Mouse (Mus musculus): ENCODE measurements around the gene Unc5c.

The Unc5c gene

DNA sequence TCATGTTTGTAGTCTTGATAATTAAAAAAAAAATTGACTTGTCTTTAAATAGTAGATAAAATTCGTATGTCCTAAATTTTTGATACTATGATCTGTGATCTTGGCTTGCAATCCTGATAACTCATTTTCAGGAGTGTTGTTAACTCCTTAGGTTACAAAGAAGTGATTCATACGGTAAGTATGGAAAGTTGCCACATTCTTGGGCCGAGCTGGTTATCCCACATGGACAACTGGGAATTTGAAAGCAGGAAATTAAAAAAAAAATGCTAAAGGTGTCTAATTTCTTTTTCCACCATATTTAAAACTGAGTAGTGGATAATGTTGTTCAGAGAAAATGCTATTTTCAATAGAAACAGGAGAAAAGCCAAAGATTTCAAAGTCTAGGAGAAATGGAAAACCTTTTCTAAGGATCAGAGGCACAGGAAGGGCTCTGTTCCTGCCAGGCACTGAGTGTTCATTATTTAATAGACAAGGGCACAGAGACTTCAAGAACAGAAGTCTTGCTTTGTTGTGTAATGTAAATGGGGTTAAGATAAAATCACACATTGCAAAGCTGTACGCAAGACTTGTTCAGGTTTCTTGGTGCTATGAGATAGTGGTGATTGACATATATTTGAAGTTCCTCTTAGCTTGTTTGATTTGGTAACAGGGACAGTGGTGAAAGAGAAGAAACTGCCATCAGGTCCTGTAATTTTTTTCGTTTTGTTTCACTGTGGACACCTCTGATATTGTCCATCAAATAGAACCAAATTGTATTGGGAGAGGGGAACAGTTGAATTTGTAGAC lies 46.4 kb downstream of the Unc5c start:
- DNase-seq = no peak

DNA sequence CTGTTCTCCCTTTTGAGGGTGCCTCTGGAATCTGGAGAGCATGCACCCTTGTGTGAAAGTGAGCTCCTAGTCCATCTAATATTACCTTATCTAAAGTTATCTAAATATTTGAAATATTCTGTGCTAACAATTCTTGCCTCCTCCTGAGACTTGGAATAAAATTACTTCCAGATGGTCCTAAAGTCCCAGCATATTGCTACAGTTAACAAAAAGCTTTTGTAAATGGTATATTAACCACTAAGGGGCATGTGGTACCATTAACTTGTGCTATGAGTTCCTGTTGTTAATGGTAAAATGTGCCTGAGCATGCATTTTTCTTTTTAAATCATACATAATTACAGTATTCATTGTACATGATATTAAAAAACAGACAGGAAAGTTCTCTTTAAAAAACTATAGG lies 63.7 kb downstream of the Unc5c start:
- no peak for DNase-seq

DNA sequence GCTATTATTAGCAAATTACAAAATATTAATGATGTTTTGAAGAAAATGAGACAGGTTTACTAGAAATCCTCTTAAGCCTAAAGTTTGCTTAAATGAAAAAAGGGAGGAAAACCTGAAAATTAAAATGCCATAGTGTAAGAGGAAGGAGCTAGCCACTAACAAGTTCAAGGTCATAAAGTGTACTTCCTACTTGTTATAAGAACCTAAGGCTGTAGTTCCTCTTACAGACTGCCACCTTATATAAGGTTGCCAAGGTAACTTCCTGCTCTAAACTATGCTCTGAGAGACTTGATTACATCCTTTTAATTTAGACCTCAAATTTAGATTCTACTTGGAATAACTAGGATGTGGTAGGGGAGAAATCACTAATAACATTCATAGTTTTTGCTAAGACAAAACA lies 64.6 kb downstream of the Unc5c start:
- no peak for DNase-seq

DNA sequence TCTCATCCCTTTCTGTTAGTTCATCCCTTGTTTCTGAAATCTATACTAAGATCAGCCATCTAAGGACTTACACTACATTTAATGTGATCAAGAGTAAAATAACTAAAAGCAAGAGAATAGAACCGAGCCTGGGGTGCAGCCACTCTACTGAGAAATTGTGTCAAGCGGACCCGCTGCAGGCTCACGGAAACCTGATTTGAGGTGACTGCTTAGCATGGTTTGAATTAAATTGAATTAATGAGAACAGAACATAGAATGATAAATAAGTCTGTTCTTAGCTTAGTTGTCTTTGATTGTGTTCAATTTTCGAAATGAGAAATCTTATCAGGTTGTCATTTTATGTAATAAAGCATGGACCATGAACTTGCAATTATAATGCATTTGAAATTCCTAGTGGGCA lies 68.8 kb downstream of the Unc5c start:
- no peak for DNase-seq

DNA sequence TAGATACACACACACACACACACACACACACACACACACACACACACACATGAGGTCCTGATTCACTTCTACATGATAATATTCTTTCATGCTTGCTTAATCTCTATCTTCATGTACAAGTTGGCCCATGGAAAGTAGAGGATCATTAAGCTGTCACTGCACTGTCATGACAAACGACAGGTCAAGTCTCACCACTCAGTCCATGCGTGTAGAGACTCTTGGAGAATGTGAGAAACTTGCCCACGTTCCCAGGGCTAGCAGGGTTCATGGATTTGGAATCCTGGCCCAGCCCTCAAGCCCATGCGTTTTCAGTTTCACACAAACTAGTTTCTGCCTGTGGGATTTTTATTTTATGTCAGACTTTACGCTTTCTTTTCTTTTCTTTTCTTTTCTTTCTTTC lies 71.8 kb downstream of the Unc5c start:
- DNase-seq = no peak

DNA sequence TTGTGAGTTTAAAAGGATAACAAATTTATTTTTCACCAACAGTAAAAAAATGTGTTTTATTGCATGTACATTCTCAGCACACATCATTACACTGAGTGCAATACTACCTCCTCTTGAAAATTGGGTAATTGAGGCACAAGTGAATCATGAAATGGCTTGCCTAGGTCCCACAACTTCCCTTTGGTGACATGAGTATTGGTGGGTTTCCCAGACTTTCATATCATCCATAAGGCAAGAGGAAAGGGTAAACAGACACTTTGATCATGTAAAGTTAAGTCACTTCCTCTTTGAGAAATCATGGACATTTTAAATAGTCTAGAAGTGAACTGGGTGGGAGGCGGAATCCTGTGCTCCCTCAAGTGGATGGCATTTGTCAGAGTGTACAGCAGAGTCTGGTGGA lies 73.1 kb downstream of the Unc5c start:
- DNase-seq = no peak

DNA sequence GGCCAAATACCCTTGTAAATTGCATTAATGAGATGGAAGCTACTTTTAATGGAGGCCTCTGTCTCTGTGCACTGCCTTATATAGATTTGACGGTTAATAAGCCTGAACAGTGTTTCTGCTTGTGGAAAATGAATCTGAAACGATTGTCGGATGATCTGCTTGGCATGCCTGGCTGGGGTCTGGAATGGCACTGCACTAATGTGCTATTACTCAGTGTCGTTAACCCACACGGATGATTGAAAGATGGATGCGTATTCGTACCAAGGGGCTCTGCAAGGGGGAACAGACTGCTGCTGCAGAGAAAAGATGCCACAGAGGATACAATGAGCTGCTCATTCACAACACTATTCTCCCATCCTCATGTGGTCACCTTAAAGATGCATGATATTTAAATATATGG lies 75.7 kb downstream of the Unc5c start:
- no peak for DNase-seq

DNA sequence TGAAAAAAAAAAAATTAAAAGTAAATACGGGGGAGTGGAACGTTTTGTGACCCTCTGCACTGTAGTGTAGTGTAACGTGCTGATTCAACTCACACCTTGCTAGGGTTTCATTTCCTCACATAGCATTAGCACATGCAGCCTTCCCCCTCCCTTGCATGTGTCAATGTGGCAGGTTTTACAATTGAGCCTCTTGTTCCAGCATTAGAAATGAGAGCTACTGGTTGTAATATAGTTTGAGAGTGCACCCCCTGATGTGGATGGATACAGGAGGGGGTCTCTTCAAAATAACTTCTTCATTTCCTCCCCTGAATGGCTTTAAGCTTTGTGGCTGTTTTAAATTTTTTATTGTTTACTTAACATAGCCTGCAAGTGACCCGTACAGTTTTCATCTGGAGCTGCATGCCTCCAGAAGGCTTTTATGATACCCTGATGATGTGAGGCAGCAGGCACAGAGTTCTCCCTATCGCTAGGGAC lies 82.4 kb downstream of the Unc5c start:
- no peak for DNase-seq

DNA sequence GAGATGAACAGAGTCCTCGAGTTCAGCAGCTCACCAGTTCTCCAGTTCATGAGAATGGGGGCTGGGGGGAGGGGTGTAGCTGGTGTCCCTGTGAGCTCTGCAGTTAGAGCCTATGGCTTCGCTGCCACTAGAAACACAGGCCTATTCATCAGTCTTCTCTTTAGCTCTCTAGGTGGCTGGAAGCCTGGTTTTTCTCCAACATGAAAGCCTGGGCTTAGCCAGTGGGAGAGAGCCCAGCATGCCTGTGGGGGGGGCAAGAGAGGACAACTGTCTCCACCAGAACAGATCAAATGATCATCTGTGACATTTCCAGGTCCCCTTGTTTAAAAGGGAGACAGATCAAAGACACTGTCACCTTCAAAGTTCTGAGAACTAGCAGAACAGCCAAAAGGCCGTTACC lies 84.6 kb downstream of the Unc5c start:
- peak; percentile 25 to 38 for DNase-seq

DNA sequence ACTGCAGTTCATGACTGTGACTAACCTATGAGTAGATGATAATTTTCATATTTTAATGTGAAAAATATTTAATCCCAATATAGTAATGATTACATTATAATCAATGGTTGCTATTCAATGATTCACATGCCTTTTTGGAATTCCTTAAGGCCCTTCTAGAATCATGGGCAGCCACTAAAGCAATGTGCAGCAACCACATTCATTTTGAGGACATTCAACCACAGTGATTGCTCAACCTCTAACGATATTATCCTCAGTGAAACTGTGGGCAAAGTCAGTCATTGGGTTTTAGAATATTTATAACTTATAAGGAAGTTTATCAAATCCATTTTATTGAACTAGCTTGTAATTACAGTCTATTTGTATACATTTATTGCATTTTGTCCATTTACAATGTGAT lies 87.9 kb downstream of the Unc5c start:
- no peak for DNase-seq

DNA sequence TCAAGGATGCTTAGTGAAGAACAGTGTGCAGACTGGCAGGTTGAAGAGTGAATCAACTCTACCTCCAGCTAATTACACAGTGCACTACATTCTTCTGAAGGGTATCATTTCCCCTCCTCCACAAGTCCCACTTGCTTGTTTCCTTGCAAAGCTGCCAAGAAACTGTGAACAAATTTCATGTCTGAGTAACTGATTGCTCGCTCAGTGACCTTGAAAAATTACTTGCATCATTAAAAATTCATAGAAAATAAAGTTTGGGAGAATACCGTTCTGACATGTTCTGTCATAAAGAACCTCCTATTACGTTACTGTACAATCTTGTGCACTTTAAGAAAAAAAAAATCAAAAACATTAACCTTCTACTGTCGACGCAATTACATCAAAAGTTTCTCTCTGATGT lies 92.1 kb downstream of the Unc5c start:
- DNase-seq = no peak

DNA sequence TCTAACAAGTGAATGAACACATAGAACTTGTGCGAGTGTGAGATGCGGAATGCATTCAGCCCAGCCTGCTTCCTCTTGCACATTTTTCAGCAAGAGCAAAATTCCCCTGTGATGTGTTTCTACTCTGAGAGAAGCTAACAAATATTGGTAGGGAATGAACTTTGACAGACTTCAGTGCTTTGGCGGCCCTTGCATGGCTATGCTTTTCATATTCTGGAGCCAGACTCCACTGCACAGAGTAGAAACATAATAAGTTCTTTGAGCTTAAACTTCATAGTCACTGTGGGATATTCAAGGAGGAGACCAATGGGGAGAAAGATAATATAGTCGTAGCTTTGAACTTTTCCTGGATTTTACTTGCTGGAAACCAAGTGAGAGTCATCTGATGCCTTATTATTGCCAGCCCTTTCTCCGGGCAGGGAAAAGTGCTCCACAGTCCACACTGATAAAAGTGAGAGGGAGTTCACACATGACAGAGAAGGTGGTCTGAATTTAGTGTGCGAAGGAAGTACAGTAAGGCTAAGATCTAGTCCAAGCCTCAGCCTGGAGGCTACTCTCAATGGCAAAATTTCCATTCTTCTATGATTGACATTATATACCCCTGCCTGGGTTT lies 110.2 kb downstream of the Unc5c start:
- no peak for DNase-seq

DNA sequence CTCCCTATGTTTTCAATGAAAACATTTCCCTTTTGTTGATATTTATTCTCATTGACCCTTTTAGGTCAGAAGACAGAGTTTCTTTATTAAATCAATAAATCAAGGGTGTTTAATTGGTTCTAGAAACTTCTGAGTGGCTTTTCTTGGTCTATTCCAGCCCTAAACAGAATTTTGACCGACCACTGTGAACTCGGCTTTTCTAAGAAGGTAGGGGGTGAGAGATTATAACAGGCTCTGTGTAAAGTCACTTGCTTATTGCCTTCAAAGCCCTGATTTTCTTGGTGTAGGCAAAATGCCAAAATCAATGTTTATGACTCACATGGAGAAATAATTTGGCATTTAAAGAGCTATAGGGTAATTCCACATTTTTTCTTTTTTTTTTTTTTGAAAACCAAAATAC lies 112.4 kb downstream of the Unc5c start:
- no peak for DNase-seq

DNA sequence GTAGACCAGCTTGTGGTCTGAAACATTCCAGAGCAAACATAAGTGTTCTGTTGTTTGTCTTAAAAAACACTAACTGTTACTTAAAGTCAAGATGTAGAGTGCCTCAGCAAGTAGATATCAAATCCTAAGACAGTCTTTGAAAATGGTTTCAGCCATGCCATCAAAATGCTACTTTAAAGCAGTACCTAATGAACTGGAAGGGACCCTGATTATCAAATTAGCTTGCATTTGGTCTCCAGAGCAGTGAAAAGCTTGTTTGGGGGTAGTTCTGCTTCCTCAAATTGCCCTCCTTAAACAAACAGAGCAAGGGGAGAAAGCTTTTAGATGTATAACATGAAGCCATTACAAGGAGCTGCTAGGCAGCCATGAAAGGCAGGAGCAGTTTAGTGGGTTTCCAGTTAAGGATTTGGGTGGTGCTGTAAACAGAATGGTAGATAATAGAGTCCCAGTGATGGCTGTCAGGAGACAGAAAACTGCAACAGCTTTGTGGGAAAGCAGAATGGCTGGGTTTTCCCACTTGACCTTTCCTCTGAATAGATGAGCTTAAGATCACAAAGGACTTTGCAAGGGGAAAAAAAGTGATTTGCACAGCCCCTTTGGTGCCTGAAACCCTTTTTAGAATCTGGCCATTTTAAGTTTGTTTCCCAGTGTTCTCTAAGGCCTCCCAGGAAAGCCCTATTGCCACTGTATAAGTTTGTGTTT lies 116.3 kb downstream of the Unc5c start:
- DNase-seq = no peak

DNA sequence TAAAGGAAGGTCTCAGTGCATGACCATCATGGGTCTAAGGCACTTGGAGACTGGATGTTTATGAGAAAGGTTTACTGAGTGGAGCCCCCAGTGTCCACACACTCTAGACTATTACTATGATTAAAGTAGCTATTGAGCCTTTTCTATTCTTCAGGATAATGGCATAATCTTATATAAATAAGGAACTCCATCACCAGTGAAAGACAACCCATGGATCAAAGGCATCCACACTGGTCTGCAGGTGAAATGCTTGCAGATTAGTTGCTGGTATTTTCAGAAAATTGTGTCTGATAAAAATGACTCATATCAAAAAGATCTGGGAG lies 116.8 kb downstream of the Unc5c start:
- no peak for DNase-seq

DNA sequence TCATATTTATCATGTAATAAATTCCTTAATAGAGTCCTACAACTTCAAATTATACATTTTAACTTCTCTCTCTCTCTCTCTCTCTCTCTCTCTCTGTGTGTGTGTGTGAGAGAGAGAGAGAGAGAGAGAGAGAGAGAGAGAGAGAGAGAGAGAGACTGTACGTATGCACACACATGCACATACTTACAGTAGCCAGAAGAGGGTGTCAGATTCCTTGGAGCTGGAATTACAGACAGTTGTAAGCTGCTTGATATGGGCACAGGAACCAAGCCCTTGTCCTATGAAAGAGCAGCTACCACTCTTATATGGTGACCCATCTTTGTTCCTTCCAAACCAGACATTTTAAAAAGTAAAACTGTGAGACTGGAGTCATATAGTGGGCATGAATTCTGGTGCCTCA lies 118.2 kb downstream of the Unc5c start:
- no peak for DNase-seq

DNA sequence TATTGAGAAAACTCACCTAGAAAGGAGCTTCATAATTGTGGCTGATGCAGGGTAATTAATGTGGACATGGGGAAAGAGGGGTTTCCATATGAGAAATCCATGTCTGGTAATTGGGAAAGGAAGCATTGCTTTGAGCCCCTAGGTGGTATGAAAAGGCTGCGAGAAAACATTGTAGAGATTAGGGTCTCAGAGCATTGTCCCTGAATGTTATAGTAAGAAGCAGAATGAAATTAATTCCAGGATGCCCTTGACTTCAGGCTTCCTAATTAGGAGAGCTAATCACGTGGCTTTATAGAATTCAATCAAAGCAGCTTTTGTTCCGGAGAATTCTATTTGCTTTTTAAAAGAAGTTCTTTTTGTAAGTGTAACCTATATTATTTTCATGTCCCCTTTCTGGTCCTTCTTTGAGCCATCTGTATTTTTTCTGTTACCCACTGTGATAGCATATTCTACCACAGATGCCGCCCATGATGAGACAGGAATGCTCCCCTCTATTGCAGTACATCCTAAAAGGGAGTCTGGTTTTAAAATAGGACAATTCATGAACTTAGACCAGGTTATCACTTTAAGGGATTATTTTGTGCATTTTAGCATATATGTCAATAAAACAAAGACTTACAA lies 124.5 kb downstream of the Unc5c start:
- DNase-seq = no peak

DNA sequence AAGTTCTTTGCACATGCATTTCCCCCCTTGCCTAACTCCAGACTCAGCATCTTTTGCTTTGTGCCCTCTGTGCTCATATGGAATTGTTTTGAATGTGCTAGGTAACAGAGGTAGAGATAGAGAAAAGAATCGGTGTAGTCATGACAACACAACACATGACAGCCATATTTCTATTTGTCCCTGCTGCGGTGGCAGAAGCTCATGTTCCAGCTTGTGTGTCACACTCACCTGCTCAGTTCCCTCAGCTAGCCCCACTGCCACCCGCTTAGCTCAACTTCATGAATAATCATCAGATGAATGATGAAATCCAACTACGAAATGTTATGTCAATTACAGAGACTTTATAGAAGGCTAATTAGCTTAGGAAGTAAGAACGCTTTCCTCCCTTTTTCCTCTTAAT lies 128.2 kb downstream of the Unc5c start:
- DNase-seq = no peak

DNA sequence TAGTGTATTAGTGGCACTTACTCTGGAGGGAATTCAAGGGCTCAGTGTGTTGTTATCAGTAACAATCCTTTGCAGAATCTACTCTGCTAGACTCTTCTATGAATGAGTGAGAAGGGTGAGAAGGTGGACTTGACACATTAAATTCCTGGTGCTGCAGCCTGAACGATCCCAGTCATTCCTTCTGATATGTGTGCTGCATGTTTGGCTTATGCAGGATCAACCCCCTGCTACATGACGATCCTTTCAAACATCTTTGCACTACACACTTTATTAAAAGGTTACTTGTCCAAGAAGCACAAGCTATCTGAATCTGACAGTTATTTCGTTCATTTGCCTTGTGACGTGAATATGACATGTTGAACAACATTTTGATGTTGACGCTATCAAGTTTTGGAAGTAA lies 129.1 kb downstream of the Unc5c start:
- no peak for DNase-seq

DNA sequence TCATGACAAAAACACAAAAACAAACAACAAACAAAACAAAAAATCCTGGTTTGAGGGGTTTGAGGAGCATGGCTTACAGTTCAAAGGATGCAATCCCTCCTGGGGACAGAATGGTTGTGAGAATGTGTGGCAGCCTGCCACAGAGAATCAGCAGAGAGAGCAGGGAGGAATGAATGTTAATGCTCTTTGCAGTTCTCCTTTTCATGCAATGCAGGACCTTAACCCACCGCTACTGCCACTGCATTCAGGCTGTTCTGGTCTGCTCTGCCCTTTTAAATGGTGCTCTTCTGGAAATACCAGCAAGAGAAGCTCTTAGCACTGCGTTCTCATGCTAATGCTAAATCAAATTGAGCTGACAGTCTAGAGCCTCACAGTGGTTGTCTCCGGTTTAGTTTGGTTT lies 130.1 kb downstream of the Unc5c start:
- peak; percentile 35 to 46 for DNase-seq

DNA sequence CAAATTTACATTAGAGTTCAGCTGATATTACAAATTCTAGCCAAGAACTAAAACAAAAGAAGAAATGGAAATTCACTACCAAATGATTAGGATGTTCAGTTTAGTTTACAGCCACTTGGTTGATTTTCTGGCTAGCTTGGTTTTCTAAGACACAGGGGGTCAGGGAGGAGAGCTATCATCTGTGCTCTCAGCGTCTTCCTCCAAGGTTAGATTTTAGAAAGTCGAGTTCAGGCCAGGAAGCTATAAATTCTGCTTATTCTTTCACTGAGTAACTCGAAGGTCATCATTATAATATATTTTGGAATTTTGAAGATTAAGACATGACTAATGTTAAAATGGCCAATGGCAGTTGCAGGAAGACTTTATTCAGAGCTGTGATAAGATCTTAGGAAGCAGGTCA lies 131.4 kb downstream of the Unc5c start:
- no peak for DNase-seq

DNA sequence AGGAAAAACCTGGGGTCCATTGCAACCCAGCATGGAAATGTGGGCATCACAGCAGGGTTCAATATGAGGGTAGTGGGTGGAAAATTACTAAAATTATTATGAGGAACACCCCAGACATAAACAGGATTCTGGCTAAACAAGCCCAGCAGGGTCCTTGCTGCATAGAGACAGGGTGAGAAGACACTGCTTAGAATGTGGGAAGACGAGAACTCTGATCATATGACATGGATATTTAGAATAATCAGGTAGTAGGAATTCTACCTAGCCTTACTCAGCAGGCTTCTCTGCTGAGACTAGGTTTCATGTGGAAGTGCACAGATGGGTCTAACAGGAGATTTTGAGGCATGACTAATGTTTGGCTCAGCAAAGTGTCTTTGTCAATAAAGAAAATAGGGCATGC lies 131.9 kb downstream of the Unc5c start:
- DNase-seq = peak; percentile 31 to 62

DNA sequence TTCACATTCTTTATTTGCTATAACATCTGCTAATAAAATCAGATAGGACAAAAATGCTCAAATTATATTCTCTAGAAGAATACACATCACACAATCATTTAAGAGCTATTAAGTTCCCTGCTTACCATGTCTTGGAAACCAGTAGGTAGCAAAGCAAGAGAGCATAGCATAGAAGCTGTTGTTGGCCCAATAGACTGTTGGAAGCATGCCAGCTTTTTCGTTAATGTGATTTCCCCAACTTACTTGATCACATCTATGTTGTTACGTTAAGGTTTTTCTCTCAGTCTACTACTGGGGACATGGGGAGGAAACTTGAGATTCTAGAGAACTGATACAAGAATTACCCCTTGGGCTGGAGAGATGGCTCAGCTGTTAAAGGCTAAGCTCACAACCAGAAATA lies 133.0 kb downstream of the Unc5c start:
- no peak for DNase-seq

DNA sequence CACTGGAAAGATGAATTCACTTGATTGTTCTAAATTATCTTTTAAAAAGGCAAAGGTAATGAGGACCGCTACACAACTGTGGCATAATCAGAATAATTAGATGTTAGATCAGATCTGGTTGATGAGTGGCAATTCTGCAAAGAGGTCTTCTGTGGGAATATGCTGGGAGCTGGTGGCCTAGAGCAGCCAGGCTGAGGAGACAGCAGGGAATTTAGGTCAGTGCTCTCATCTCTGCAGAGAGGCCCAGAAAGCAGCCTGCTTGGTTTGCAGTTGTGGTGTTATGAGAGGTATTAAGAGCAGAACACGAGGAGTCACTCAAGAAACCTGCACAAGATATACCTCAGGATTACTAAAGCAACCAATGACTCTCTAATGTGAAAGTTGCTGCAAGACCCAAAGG lies 133.9 kb downstream of the Unc5c start:
- peak; percentile 51 to 63 for DNase-seq

All from cerebellum, postnatal 36 days (tissue).